Mouse (Mus musculus) retina, adult 2 months (tissue): ENCODE measurements around the gene Cped1.
A peak's percentile ranks its signal among the peaks of the same experiment; 100 is the strongest.
"Not testable (repeated sequence)": the region's sequence is repeated elsewhere in the genome, so short reads cannot be mapped to it uniquely, and the experiment has no call there.

Experiments
- DNase-seq: peaks from one replicate; pipeline ENCODE4 v3.0.0-alpha.2; 2012; ENCODE audit warnings: low read depth, low spot score

Gene Cped1

GRCm38 (mm10) chr6:22078686-22079264 is 93.1 kb downstream of the Cped1 start:
- no peak for DNase-seq

GRCm38 (mm10) chr6:22086056-22086455 is 100.3 kb downstream of the Cped1 start:
- DNase-seq = no peak

GRCm38 (mm10) chr6:22088346-22089064 is 102.8 kb downstream of the Cped1 start:
- no peak for DNase-seq

- DNase-seq = no peak
Measured at GRCm38 (mm10) chr6:22091773-22092172, 106.1 kb downstream of the Cped1 start.

GRCm38 (mm10) chr6:22093792-22094191 is 108.1 kb downstream of the Cped1 start:
- no peak for DNase-seq

GRCm38 (mm10) chr6:22097709-22098108 is 112.0 kb downstream of the Cped1 start:
- no peak for DNase-seq

- DNase-seq = no peak
Measured at GRCm38 (mm10) chr6:22099832-22100231, 114.1 kb downstream of the Cped1 start.

- DNase-seq = no peak
Measured at GRCm38 (mm10) chr6:22101939-22102338, 116.2 kb downstream of the Cped1 start.

GRCm38 (mm10) chr6:22102752-22103151 is 117.0 kb downstream of the Cped1 start:
- no peak for DNase-seq

GRCm38 (mm10) chr6:22103713-22104112 is 118.0 kb downstream of the Cped1 start:
- no peak for DNase-seq

GRCm38 (mm10) chr6:22104211-22104610 is 118.5 kb downstream of the Cped1 start:
- no peak for DNase-seq

GRCm38 (mm10) chr6:22114079-22114478 is 128.4 kb downstream of the Cped1 start:
- no peak for DNase-seq

GRCm38 (mm10) chr6:22116679-22117078 is 131.0 kb downstream of the Cped1 start:
- DNase-seq = no peak

- DNase-seq = peak; percentile 46
Measured at GRCm38 (mm10) chr6:22122080-22122479, 136.4 kb downstream of the Cped1 start.

GRCm38 (mm10) chr6:22122693-22123092 is 137.0 kb downstream of the Cped1 start:
- DNase-seq = no peak

GRCm38 (mm10) chr6:22123332-22123731 is 137.6 kb downstream of the Cped1 start:
- DNase-seq = no peak

- DNase-seq = not testable (repeated sequence)
Measured at GRCm38 (mm10) chr6:22124575-22125330, 139.0 kb downstream of the Cped1 start.

GRCm38 (mm10) chr6:22135038-22135631 is 149.4 kb downstream of the Cped1 start:
- no peak for DNase-seq

GRCm38 (mm10) chr6:22136805-22137204 is 151.1 kb downstream of the Cped1 start:
- no peak for DNase-seq

- no peak for DNase-seq
Measured at GRCm38 (mm10) chr6:22140786-22141185, 155.1 kb downstream of the Cped1 start.

GRCm38 (mm10) chr6:22147236-22147635 is 161.5 kb downstream of the Cped1 start:
- DNase-seq = no peak

GRCm38 (mm10) chr6:22148511-22148910 is 162.8 kb downstream of the Cped1 start:
- no peak for DNase-seq
